Mouse (Mus musculus): ENCODE data around the gene Olfr948. TPM values are rescaled to one million over a fixed set of nuclear protein-coding genes. Genes with fewer than 3 reads are reported as not detected.

Olfr948 gene
- not detected for total RNA-seq (2021)
- long read RNA-seq, experiment 1, result 0 reads
- long read RNA-seq, experiment 2, result 0 reads

GRCm38 (mm10) chr9:39325945-39326344 lies at the start of gene Olfr948:
TSS of gene Olfr948 (minus strand) at chr9:39326045.
- no peak for DNase-seq
- intact Hi-C loops (cut with DNase I), result no loop called here

GRCm38 (mm10) chr9:39287136-39287535 lies 38.7 kb downstream of the Olfr948 start:
- intact Hi-C loops (cut with DNase I), result no loop called here
- no peak for DNase-seq

- intact Hi-C loops (cut with DNase I), result no loop called here
- no peak for DNase-seq
These were observed 49.1 kb downstream of the Olfr948 start, which contains the start of gene Olfr945 for GRCm38 (mm10) chr9:39276718-39277117. TSS of gene Olfr945 (minus strand) at chr9:39276818.

Other genes starting within 250 kb of the Olfr948 start
- not detected for gene Olfr938, start 247.2 kb downstream of the Olfr948 start, total RNA-seq (2021)
- gene Olfr27, start 197.9 kb downstream of the Olfr948 start, total RNA-seq (2021), result not detected
- gene Olfr943, start 159.7 kb downstream of the Olfr948 start, total RNA-seq (2021), result not detected
- gene Olfr944, start 124.1 kb downstream of the Olfr948 start, total RNA-seq (2021), result not detected
- gene Olfr1537, start 76.1 kb downstream of the Olfr948 start, total RNA-seq (2021), result not detected
- gene Olfr945, start 49.2 kb downstream of the Olfr948 start, total RNA-seq (2021), result not detected
- not detected for gene Olfr951, start 61.4 kb upstream of the Olfr948 start, total RNA-seq (2021)
- not detected for gene Olfr952, start 101.1 kb upstream of the Olfr948 start, total RNA-seq (2021)
- not detected for gene Olfr954, start 130.7 kb upstream of the Olfr948 start, total RNA-seq (2021)
- not detected for gene Olfr955, start 145.9 kb upstream of the Olfr948 start, total RNA-seq (2021)
- gene Olfr44, start 167.9 kb upstream of the Olfr948 start, total RNA-seq (2021), result not detected
- not detected for gene Olfr957, start 189.8 kb upstream of the Olfr948 start, total RNA-seq (2021)
- not detected for gene Olfr958, start 228.0 kb upstream of the Olfr948 start, total RNA-seq (2021)
- gene Olfr959, start 249.5 kb upstream of the Olfr948 start, total RNA-seq (2021), result not detected